Mouse (Mus musculus) embryo, embryonic 11 days (tissue): ENCODE data around the gene Ankrd10.
A peak's percentile ranks its signal among the peaks of the same experiment; 100 is the strongest.
"Not testable (repeated sequence)": the region's sequence is repeated elsewhere in the genome, so short reads cannot be mapped to it uniquely, and the experiment has no call there.

ENCODE experiments used
- DNase-seq: peaks from one replicate; pipeline ENCODE4 v3.0.0-alpha.2; 2015

Gene Ankrd10

DNA sequence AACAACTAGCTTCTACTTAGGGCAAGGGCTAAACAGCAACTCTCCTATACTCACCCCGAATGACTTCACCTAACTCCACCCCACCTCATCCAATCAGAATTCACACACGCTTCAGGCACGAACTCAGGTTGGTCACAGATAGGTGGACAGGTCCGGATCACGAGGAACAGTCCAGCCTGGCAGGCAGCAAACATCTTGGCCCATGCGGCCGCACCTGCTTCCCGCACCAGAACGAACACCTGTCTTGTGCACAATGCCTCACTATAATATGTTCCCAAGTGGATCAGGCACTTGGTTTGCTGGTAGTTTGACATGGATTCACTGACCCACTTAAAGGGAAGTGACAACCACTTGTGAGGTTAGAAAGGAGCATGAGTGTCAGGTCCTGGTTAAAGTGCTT is 26.7 kb downstream of the Ankrd10 start:
- no peak for DNase-seq

DNA sequence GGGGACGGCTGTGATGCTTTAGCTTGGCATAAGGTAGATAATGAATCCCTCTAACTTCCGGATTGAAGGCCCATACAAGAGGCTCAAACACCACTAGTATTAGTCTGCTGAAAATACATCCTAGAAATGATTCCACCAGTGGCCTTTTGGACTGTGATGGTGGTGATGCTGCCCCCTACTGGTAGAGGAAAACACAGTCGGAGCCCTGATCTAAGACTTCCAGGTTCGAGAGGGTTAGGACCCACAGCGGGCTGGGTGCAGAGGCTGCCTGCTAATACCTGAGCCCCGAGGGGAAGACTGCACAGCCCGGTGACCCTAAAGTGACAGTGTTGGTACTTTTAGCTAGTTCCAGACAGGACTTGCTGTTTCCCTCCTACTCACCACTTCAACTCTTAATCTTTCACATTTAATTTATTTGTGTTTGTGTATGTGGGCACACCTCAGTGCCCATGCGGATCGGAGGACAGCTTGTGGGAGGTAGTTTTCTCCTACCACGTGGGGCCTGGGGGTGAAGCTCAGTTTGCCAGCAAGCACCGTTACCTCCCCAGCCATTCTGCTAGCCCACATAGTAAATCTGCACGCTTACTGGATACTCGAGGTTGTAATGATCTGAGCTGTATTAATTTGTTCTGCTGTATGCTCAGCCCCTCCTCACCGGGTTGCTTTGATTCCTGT is 33.4 kb downstream of the Ankrd10 start:
- peak; percentile 80 for DNase-seq

DNA sequence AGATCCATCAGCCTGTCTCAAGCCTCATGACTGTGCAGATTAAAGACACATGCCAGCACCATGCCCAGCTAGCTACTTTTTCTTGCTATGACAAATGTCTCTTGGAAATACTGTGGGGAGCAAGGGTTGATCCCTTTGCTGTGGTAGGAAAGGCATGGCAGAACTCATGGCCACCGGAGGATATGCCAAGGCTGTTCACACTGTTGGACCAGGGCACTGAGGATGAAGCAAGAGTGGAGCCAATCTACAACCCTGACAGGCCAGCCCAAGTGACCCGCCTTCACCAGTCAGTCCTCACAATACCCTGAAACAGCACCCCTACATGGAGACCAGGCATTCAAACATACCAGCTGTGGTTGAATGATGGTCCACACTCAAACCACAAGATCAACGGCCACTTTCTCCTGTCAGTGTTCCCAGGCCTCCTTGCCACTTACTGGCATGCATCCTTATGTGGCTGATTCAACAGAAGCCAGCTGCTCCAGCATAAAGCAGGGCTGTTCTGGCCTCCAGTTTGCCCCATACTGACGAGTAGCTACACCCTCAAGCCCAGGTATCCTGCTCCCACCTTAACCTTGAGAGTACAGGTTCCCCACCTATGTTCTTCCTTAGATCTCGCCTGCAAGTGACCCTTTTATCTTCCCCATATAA is 35.1 kb downstream of the Ankrd10 start:
- no peak for DNase-seq

DNA sequence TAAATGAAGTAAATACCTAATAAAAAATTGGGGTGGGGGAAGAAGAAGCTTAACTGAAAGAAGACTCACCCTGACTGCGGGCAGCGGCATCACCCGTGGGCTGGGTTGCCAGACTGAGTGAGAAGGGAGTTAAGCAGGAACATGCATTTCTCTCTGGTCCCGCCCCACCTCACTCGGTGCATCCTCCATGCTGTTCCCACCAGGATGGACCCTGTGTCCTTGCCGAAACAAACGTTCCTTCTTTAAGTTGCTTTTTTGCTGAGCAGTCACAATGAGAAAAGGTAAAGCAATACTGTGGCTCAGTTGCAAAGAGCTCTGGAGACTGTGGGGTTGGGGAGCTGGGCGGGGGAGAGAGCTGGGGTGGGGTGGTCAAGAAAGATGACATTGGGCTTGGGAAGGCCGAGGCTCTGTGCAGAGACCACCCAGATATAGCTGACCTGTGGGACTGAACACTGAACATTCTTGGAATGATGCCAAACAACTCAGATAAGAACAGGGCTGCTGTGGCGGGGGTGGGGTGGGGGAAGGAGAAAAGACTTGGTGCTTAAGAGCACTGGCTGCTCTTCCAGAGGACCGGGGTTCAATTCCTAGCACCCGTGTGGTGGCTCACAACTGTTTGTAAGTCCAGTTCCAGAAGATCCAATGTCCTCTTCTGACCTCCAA is 42.2 kb downstream of the Ankrd10 start:
- DNase-seq: no peak

DNA sequence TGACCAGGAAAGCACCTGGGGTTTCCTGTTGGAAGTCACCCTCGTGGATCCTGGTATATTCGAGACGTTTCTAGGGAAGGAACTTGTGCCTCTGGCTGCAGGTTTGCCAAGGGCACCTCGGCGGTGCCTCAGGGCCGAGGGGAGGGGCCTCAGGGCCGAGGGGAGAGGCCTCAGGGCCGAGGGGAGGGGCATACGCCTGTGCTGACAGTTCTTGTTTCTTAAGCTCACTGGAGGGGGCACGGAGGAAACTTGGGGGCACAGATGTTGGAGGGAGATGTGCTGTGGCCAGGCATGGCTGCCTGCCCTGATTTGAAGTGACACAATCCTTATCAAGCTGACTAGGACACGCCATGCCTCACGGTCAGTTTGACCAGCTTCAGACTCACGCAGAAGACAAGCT is 43.3 kb downstream of the Ankrd10 start:
- DNase-seq: peak; percentile 16

DNA sequence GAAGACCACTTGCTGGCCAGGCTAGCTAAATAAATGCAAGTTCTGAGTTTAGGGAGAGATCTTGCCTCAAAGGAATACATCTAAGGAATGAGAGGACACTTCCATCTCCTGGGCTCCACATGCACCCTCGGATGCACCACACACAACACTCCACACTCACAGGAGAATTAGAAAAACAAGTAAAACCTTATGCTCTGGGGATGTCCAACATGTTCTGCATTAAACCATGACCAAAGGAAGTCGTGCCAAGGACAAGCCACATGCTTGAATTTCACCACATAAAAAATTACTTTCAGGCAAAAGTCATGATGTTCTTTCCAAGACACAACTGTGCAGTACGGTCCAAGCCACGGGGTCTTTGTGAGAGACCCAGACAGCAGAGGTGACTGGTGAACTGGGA is 43.7 kb downstream of the Ankrd10 start:
- DNase-seq: no peak

DNA sequence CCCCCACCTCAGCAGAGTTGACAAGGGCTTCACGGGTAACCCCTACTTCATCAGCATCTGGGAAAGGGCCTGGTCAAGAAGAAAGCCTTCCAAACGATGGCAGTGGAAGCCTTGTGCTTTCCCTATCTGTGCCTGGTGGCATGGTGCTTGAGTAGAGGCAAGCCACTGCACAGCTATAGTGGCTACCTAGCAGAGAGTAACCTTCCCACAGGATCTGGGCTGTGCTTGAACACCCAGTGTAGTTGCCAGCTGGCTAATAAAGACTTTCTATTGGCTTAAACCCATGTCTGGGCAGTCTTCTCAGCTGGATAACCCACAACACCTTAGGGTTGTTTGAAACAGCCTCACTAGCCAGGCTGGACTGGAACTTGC is 49.2 kb downstream of the Ankrd10 start:
- no peak for DNase-seq

DNA sequence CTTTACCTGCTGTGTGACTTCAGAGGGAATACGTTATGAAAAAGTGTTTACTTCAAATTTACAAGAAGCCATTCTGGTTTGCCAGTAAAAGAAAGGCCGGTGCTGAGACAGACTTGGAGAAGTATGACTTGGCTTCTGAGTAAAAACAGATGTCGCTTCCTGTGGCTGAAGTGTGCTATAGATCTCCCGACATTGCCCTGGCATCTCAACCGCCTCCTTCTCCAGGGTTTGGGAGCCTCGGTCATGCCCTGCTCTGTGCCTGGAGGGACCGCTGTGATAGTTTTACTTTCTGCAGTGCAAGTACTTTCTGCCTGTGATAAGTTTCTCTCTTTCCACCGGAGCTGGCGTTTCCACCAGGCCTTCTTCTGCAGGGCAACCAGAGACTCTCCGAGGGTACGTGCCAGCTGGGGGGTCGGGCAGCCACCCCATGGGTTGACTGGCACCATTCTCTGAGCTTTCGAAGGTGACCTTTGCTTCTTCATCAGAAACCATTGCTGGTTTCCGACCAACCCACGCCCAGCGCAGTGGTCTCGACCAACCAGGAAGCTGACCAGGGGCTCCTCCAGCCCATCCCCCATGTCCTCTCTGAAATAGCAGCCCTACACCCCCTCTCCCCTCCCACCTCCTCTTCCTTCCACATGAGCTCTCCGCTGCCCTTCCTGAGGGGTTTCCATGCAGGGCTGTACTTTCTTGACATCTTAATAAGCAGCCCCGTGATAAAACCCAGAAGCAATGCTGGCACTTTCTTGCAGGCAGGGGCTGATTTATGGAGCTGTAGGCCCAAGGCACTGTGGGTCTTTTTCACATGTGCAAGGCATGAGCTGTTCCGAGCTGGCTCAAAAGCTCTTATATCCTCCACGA is 49.8 kb downstream of the Ankrd10 start:
- DNase-seq: peak; percentile 69

DNA sequence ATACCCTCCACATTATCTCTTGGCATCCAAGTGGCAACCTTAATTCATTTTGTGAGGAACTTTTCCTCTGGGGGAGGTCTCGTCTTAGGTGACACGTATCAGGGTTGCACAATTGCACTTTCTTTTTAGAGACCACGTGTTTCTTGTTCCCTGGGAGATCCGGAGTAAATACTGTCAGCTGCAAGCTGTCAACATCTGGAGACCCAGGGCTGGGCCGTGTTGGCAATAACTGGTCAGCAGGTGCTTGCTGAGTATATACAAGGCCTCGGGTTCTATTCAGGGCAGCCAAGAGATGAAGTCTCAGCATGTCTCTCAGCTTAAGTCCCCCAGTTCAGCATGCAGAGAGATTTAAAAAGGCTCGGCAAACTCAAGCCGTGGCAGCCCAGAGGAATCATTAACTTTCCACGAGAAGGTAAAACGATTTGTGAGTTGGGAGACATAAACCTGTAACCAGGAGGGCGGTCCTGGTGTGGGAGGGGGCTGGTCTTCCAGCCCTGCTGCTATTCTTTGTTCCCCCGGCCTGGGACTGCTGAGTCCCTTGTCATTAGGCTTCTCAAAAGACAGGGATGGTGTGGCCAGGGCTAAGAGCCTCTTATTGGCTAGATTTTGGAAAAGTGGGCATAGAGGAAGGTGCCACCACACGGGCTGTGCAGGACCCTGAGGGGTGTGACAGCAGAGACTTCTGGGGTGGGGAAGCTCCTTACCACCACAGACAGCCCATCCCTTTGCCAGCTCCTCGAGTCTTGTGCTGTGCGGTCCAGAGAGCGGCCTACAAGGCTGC is 59.8 kb downstream of the Ankrd10 start:
- no peak for DNase-seq

DNA sequence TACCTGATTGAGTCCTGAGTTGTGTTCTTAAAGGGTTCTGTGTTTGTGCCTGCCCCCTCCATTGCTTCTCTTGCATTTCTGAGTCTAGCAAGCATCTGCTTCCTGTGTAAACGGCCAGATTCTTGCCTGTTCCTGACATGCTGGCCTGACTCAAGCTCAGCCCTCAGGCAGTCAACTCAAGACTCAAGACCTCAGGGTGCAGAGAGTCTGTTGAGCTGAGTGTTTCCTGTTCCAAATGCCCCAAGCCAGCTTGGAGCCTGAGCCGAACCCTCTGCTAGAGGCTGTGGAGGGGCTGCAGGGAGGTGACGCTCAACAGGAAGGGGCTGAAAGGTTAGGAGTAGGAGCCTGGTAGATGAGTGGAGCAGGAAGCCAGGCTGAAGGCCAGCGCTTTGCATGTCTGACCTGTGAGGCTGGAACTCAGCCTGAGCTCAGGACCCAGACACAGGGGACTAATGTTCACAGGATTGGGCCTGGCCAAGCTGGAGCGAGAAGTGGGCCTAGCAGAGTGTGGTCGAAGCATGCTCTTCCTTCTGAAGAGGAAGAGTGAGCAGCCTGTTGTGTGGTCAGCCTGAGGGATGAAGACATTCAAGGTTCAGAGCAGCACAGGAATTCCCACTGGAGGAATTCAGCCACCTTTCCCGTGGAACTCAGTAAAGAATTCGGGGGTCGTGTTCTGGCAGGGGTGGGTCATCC is 60.5 kb downstream of the Ankrd10 start:
- no peak for DNase-seq

DNA sequence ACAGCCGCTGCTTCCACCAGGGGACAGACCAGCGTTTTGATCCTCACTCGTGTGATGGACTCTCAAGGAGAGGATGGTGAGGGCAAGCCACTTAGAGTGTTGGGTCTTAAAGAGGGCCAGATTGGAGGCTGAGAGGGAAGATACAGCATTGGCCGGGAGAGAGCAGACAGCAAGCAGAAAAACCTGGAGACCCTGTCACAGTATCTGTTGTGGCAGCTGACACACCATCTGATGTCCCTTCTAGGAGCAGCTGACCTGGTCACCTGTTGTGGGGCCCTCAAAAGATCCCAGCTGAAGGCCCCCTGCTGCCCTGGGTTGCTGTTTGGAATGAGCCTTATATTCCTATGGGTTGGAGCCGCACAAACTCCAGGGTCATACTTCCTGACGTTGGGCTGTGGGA is 63.1 kb downstream of the Ankrd10 start:
- no peak for DNase-seq

DNA sequence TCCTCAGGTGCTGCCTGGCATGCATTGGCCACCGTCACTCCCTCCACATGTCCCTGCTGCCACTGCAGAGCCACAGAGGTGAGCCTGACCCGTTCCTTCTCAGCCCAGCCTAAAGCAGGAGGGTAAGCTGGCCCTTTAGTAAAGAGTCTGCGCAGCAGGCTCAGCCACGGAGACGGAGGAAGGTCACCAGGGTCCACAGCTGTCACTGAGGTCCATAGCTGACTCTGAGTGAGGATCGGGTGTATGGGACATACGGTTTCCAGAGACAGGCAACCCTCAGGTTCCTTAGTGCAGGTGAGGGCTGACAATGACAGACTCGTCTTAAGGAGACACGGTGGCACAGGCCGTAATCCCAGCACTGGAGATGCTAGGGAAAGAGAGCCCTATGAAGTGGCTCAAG is 63.6 kb downstream of the Ankrd10 start:
- DNase-seq: no peak

DNA sequence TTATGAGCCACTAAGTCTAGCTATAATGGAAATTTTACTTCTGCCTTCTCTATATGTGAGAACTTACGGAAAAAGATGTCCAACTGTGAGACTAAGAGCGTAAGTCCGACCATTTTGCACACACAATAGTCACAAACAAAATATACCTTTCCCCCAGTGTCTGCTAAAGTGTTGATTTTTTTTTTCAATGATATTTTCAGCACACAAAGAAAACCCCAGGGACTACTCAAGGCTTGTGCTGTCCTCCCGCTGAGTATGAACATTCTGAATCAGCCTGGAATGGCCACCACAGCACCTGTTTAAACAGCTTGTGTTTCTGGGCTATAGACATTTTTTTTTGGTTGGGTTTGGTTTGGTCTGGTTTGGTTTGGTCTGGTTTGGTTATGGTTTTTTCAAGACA is 64.8 kb downstream of the Ankrd10 start:
- DNase-seq: no peak

DNA sequence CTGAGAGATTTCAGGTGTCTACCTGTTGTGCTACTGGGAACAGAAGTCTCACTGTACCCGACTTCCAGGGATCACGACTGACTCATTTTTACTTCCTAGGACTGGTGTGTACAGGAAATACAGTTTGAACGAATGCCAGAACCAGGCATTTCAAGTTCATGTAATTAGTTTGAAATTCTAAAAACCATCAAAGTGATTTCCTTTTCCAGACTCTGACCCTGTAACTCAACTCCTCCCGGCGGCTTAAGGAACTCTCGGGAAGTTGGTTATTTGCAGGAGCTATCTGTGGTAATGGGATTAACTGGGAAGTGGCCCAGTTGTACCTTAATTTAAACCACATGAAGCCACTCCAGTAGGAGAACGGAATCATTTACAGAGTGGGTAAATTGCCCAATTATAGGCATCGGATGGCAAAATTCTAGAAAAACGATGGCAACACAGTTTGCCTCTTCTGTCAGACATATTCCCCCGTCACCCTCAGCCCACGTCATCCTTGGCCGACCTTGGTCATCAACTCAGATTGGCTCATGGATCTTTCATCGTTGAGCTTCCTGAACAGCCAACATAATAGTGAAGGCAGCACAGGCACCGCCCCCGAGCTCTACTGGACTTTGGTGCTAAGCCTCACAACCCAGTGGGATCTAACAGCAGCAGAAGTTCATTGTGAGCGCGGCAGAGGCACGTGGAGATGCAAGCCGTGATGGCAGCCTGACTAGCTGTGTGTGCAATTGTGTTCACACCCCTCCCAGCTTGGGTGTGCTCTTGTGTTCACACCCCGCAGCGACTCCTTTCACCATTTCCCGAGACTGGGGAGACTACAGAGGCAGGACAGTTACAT is 66.1 kb downstream of the Ankrd10 start:
- peak; percentile 25 for DNase-seq

DNA sequence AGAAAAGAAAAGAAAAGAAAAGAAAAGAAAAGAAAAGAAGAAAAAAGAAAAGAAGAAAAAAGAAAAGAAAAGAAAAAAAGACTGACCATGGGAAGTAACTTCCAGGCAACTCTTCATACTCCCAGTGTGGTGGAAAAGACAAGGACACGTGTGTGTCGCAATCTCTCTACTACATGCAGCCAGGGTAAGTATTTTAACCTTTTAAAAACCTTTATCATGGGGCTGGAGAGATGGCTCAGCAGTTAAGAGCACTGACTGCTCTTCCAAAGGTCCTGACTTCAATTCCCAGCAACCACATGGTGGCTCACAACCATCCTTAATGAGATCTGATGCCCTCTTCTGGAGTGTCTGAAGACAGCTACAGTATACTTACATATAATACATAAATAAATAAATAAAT is 67.4 kb downstream of the Ankrd10 start:
- not testable (repeated sequence) for DNase-seq

DNA sequence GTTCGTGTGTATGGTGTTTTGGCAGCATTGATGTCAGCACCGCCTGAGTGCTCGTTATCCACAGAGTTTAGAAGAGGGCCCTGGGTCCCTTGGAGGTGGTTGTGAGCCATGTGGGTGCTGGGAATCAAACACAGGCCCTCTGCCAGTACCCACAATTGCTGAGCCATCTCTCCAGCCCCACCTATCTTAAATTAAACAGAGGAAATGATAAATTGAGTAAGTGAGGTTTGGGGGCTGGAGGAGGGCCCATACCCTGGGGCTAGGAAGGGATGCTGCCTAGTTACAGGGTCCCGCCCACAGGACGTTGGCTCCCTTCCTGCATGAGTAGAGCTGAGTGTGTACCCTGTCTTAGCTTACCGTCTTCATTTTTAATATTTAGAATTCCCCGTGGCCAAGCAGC is 70.8 kb downstream of the Ankrd10 start:
- DNase-seq: no peak

DNA sequence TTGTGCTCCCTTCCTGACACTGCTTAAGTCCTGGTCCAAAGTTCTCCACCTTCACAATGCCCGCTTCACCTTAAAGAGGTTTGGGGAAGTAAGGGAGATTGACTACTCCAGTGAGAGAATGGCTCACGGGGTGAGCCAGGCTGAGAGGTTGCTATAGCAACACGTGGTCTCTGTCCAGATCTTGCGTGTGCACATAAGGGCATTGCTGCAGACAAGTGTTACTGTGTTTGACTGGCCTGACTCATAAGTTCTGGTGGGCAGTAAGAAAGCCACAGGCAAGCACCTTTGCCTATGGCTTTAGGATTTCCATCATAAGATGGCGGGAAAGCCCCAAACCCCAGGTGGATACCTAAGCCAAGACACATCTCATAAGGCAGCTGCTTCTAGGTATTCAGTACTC is 71.3 kb downstream of the Ankrd10 start:
- DNase-seq: no peak
